Mouse (Mus musculus) hindbrain, embryonic 13.5 days (tissue): ENCODE measurements around the gene Slc17a5. TPM values are rescaled to one million over a fixed set of nuclear protein-coding genes. Genes with fewer than 3 reads are reported as not detected.

Experiments
- ATAC-seq: fragments of 200-750 bp; cut with Nextera tagmentation; 2 replicates; pipeline ENCODE4 v1.8.0; 2017; ENCODE audit warnings: moderate TSS enrichment; ENCODE audit not compliant: low FRiP score
- H3K27ac ChIP-seq: fragments of 300-500 bp; sonication (generic); 2 replicates; pipeline ENCODE4 v1.5.1; 2015; ENCODE audit warnings: inconsistent platforms, mild to moderate bottlenecking, moderate library complexity
- H3K27me3 ChIP-seq: fragments of 300-500 bp; sonication (generic); 2 replicates; pipeline ENCODE4 v1.6.1; 2015; ENCODE audit warnings: mild to moderate bottlenecking, inconsistent platforms
- H3K36me3 ChIP-seq: fragments of 300-500 bp; sonication (generic); 2 replicates; pipeline ENCODE4 v1.6.1; 2015; ENCODE audit warnings: mild to moderate bottlenecking, inconsistent platforms
- H3K4me1 ChIP-seq: fragments of 300-500 bp; sonication (generic); replicated peaks from 2 replicates; pipeline ENCODE4 v1.6.1; 2015; ENCODE audit warnings: inconsistent platforms
- H3K4me2 ChIP-seq: fragments of 300-500 bp; sonication (generic); 2 replicates; pipeline ENCODE4 v1.6.1; 2015; ENCODE audit warnings: inconsistent platforms, mild to moderate bottlenecking, moderate library complexity
- H3K4me3 ChIP-seq: fragments of 300-500 bp; sonication (generic); 2 replicates; pipeline ENCODE4 v1.5.1; 2015; ENCODE audit warnings: mild to moderate bottlenecking, inconsistent platforms
- H3K9ac ChIP-seq: fragments of 300-500 bp; sonication (generic); 2 replicates; pipeline ENCODE4 v1.6.1; 2015; ENCODE audit warnings: mild to moderate bottlenecking, inconsistent platforms
- H3K9me3 ChIP-seq: fragments of 300-500 bp; sonication (generic); 2 replicates; pipeline ENCODE4 v1.6.1; 2016; ENCODE audit warnings: inconsistent platforms
- WGBS: fragments of 180-500 bp; shearing (Covaris S2); methylation state at CpG from one replicate; pipeline ENCODE4 v1.1.7; 2015; 5-methylcytosine and 5-hydroxymethylcytosine counted together
- polyA plus RNA-seq: library from polyadenylated mRNA; unstranded; fragments of >200 nt; fragmentation: Nextera tagmentation; extraction: Ambion mirVana; gene quantifications from 2 replicates; pipeline ENCODE4 v1.2.1, GENCODE M21; 2015

Gene Slc17a5
- polyA plus RNA-seq, 1 experiment from 2014 or later, result 19.4 TPM

- no peak overlapping the region for H3K4me3 ChIP-seq
- 45% methylated on average over 12 of the region's 12 CpGs for WGBS
- H3K9me3 ChIP-seq, result no peaks in the 10 kb centered on the region
- ATAC-seq, result no peak
- no peak overlapping the region for H3K27ac ChIP-seq
- H3K4me1 ChIP-seq, result no peaks in the 10 kb centered on the region
- no peaks in the 10 kb centered on the region for H3K27me3 ChIP-seq
- peaks cover 50% of the 10 kb centered on the region for H3K36me3 ChIP-seq
- H3K4me2 ChIP-seq, result no peak overlapping the region
- H3K9ac ChIP-seq, result no peak overlapping the region
These were observed 34.9 kb downstream of the Slc17a5 start for GRCm38 (mm10) chr9:78552984-78553383.

- no peak overlapping the region for H3K4me2 ChIP-seq
- no peak overlapping the region for H3K4me3 ChIP-seq
- H3K36me3 ChIP-seq, result peaks cover 41% of the 10 kb centered on the region
- no peaks in the 10 kb centered on the region for H3K27me3 ChIP-seq
- no peaks in the 10 kb centered on the region for H3K9me3 ChIP-seq
- no peak overlapping the region for H3K9ac ChIP-seq
- 89% methylated on average over 4 of the region's 4 CpGs for WGBS
- ATAC-seq, result no peak
- no peak overlapping the region for H3K27ac ChIP-seq
- H3K4me1 ChIP-seq, result no peaks in the 10 kb centered on the region
These were observed 36.1 kb downstream of the Slc17a5 start for GRCm38 (mm10) chr9:78551761-78552160.

GRCm38 (mm10) chr9:78547742-78548141 is 40.1 kb downstream of the Slc17a5 start:
- H3K36me3 ChIP-seq, result peaks cover 29% of the 10 kb centered on the region
- no peaks in the 10 kb centered on the region for H3K9me3 ChIP-seq
- H3K4me1 ChIP-seq, result no peaks in the 10 kb centered on the region
- no peak overlapping the region for H3K27ac ChIP-seq
- ATAC-seq, result no peak
- WGBS, result 79% methylated on average over 12 of the region's 12 CpGs
- no peaks in the 10 kb centered on the region for H3K27me3 ChIP-seq
- H3K4me3 ChIP-seq, result no peak overlapping the region
- H3K4me2 ChIP-seq, result no peak overlapping the region
- H3K9ac ChIP-seq, result no peak overlapping the region

GRCm38 (mm10) chr9:78546944-78547343 is 40.9 kb downstream of the Slc17a5 start:
- Histone ChIP-seq H3K27ac (no peak overlapping the region), H3K9me3 (no peaks in the 10 kb centered on the region), H3K4me3 (no peak overlapping the region), H3K27me3 (no peaks in the 10 kb centered on the region), H3K4me2 (no peak overlapping the region), H3K9ac (no peak overlapping the region), H3K36me3 (peaks cover 21% of the 10 kb centered on the region), H3K4me1 (no peaks in the 10 kb centered on the region)
- 84% methylated on average over 7 of the region's 7 CpGs for WGBS
- no peak for ATAC-seq

GRCm38 (mm10) chr9:78541758-78542157 is 46.1 kb downstream of the Slc17a5 start:
- no peaks in the 10 kb centered on the region for H3K4me1 ChIP-seq
- 94% methylated on average over 13 of the region's 14 CpGs for WGBS
- no peak for ATAC-seq
- no peak overlapping the region for H3K4me2 ChIP-seq
- H3K27me3 ChIP-seq, result no peaks in the 10 kb centered on the region
- no peak overlapping the region for H3K4me3 ChIP-seq
- no peak overlapping the region for H3K9ac ChIP-seq
- no peaks in the 10 kb centered on the region for H3K9me3 ChIP-seq
- H3K27ac ChIP-seq, result no peak overlapping the region
- peaks cover 9% of the 10 kb centered on the region for H3K36me3 ChIP-seq

GRCm38 (mm10) chr9:78538421-78538820 is 49.4 kb downstream of the Slc17a5 start:
- WGBS, result 77% methylated on average over 6 of the region's 6 CpGs
- Histone ChIP-seq H3K9me3 (no peaks in the 10 kb centered on the region), H3K4me1 (no peaks in the 10 kb centered on the region), H3K27ac (no peak overlapping the region), H3K4me2 (no peak overlapping the region), H3K4me3 (no peak overlapping the region), H3K27me3 (no peaks in the 10 kb centered on the region), H3K9ac (no peak overlapping the region), H3K36me3 (peaks cover 11% of the 10 kb centered on the region)
- no peak for ATAC-seq

- Histone ChIP-seq H3K9me3 (no peaks in the 10 kb centered on the region), H3K27me3 (no peaks in the 10 kb centered on the region), H3K36me3 (peaks cover 11% of the 10 kb centered on the region), H3K27ac (no peak overlapping the region), H3K9ac (no peak overlapping the region), H3K4me2 (no peak overlapping the region), H3K4me3 (no peak overlapping the region), H3K4me1 (no peaks in the 10 kb centered on the region)
- WGBS, result 87% methylated on average over 9 of the region's 9 CpGs
- no peak for ATAC-seq
These were observed 50.5 kb downstream of the Slc17a5 start for GRCm38 (mm10) chr9:78537154-78537873.

GRCm38 (mm10) chr9:78534606-78535005 is 53.2 kb downstream of the Slc17a5 start:
- Histone ChIP-seq H3K4me2 (no peak overlapping the region), H3K36me3 (peaks cover 4% of the 10 kb centered on the region), H3K9me3 (no peaks in the 10 kb centered on the region)

GRCm38 (mm10) chr9:78533296-78533935 is 54.4 kb downstream of the Slc17a5 start:
- 90% methylated on average over 18 of the region's 18 CpGs for WGBS
- H3K4me3 ChIP-seq, result no peak overlapping the region
- H3K4me1 ChIP-seq, result no peaks in the 10 kb centered on the region

More at GRCm38 (mm10) chr9:78534606-78535005, 53.2 kb downstream of the Slc17a5 start:
- H3K9ac ChIP-seq, result no peak overlapping the region
- no peak for ATAC-seq
- no peak overlapping the region for H3K4me3 ChIP-seq
- WGBS, result 93% methylated on average over 7 of the region's 7 CpGs
- no peaks in the 10 kb centered on the region for H3K4me1 ChIP-seq
- no peaks in the 10 kb centered on the region for H3K27me3 ChIP-seq
- no peak overlapping the region for H3K27ac ChIP-seq

GRCm38 (mm10) chr9:78532341-78532819 is 55.5 kb downstream of the Slc17a5 start:
- H3K36me3 ChIP-seq, result peaks cover 4% of the 10 kb centered on the region
- 0 out of 2 replicates have a peak, but pooled peaks cover 4% of the 10 kb centered on the region for H3K4me1 ChIP-seq
- H3K27me3 ChIP-seq, result no peaks in the 10 kb centered on the region
- no peak for ATAC-seq
- H3K9ac ChIP-seq, result no peak overlapping the region
- H3K4me2 ChIP-seq, result no peak overlapping the region
- 66% methylated on average over 9 of the region's 9 CpGs for WGBS
- no peak overlapping the region for H3K27ac ChIP-seq
- H3K4me3 ChIP-seq, result no peak overlapping the region
- H3K9me3 ChIP-seq, result no peaks in the 10 kb centered on the region

More at GRCm38 (mm10) chr9:78533296-78533935, 54.4 kb downstream of the Slc17a5 start:
- peaks cover 4% of the 10 kb centered on the region for H3K36me3 ChIP-seq
- no peak overlapping the region for H3K4me2 ChIP-seq
- H3K9ac ChIP-seq, result no peak overlapping the region
- H3K27ac ChIP-seq, result no peak overlapping the region
- no peaks in the 10 kb centered on the region for H3K27me3 ChIP-seq
- no peak for ATAC-seq
- no peaks in the 10 kb centered on the region for H3K9me3 ChIP-seq

GRCm38 (mm10) chr9:78531816-78532215 is 56.0 kb downstream of the Slc17a5 start:
- H3K27me3 ChIP-seq, result no peaks in the 10 kb centered on the region
- WGBS, result 58% methylated on average over 5 of the region's 5 CpGs
- no peak overlapping the region for H3K4me3 ChIP-seq
- H3K9ac ChIP-seq, result no peak overlapping the region
- no peak overlapping the region for H3K4me2 ChIP-seq
- H3K27ac ChIP-seq, result no peak overlapping the region
- peaks cover 8% of the 10 kb centered on the region; the same call in 1 of the 2 replicates for H3K4me1 ChIP-seq
- peaks cover 4% of the 10 kb centered on the region for H3K36me3 ChIP-seq
- H3K9me3 ChIP-seq, result no peaks in the 10 kb centered on the region
- ATAC-seq, result no peak

GRCm38 (mm10) chr9:78527767-78528381 is 60.0 kb downstream of the Slc17a5 start:
- Histone ChIP-seq H3K9me3 (no peaks in the 10 kb centered on the region), H3K27ac (peak overlapping the region; percentile 87), H3K9ac (peak overlapping the region; percentile 76), H3K4me2 (peak overlapping the region; percentile 81), H3K4me1 (peaks cover 8% of the 10 kb centered on the region; the same call in 1 of the 2 replicates), H3K27me3 (no peaks in the 10 kb centered on the region), H3K36me3 (no peaks in the 10 kb centered on the region), H3K4me3 (peak overlapping the region; percentile 47)
- WGBS, result 2% methylated on average over 16 of the region's 16 CpGs
- ATAC-seq, result peak; percentile 73
